Mouse (Mus musculus) adrenal gland, adult (tissue): ENCODE measurements around the gene Gm5796.
"Not testable (repeated sequence)": the region's sequence is repeated elsewhere in the genome, so short reads cannot be mapped to it uniquely, and the experiment has no call there.

Experiments
- DNase-seq, 2 experiments: peaks; one replicate each; pipeline ENCODE4 v3.0.0; 2022 to 2023; ENCODE audit warnings: low spot score in 1 of 2; ENCODE audit not compliant: inconsistent age in 2 of 2

The Gm5796 gene

DNA sequence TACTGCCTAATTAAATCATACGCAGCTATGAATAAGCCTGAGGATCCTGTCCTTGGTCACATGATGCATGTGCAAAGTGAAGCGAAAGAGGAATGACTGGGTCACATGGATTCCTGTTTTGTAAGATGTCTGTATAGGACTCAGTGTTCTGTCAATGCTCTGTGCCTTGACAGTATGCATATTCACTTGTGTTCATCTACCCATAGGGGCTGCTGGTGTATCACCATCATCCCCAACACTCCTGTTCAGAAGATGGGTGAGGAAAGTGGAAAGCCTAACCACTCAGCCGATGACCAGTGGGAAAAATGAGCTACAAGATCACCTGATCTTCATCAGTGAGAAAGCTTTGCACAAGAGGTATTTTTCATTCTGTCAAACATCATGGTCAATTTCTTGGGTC lies at the start of gene Gm5796:
Gene Gm5796, plus strand, starts transcription at position 301 of the 400 bp plus-strand sequence.
- not testable (repeated sequence) for DNase-seq

DNA sequence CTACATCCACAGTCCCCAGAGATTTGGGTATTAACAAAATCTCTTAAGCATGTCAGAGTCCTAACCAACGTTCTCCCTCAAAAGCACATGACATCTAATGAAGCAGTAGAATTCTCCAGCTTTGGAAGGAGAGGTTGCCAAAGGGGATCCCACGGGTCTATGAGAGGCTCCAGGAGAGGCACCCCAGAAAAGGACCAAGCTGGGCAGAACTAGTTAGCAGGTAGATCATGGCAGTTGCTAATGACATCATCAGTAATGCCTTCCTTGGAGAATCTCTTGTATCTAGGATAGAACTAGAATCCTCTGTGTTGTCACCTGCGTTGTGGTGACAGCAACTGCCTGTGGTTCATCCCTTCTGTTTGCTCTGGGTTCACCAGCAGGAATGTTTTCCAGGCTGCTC lies 25.6 kb upstream of the Gm5796 start, which contains the start of gene Gm3099:
Gene Gm3099, plus strand, starts transcription at position 301 of the 400 bp plus-strand sequence.
- DNase-seq = not testable (repeated sequence)

- not testable (repeated sequence) for DNase-seq
These were observed 60.1 kb downstream of the Gm5796 start, which contains the start of gene Gm3115 for GRCm38 (mm10) chr14:4083820-4084219. Gm3115 (plus strand) TSS chr14:4084120.
